Mouse (Mus musculus): ENCODE data around the gene Vps53. TPM values are rescaled to one million over a fixed set of nuclear protein-coding genes. Genes with fewer than 3 reads are reported as not detected.
A peak's percentile ranks its signal among the peaks of the same experiment; 100 is the strongest.

Gene Vps53
- polyA plus RNA-seq, 1 experiment from 2014 or later = 53.0 TPM

DNA sequence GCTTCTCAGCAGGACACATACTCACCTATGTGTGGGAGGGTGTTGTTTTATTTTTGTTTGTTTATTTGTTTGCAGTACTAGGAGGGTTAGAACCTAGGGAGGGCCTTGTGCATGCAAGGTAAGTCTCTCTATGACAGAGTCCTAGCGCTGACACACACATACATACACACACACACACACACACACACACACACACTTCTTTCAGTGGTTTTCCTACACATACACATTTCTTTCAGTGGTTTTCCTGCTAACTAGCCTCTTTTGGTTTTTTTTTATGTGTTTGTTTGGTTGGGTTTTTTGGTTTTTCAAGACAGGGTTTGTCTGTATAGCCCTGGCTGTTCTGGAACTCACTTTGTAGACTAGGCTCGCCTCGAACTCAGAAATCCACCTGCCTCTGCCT lies 69.0 kb downstream of the Vps53 start:
- in situ Hi-C loops (cut with MboI; ENCODE audit: low pct_unique_long_range_greater_than_20kb) = no loop called here
- DNase-seq (ENCODE audit: low read depth, low spot score) (no peak), ATAC-seq (no peak)
- H3K27me3 ChIP-seq = no peaks in the 10 kb centered on the region
- TF ChIP-seq CTCF (IDR thresholded peaks at IDR 0.05) = no peak
- POLR2A ChIA-PET = no interaction called here
- CTCF ChIA-PET = interaction anchor here (1.4 kb wide), 1 partner anchor 29 kb away, joined by 3 read pairs; no protein-coding TSS in a partner anchor

DNA sequence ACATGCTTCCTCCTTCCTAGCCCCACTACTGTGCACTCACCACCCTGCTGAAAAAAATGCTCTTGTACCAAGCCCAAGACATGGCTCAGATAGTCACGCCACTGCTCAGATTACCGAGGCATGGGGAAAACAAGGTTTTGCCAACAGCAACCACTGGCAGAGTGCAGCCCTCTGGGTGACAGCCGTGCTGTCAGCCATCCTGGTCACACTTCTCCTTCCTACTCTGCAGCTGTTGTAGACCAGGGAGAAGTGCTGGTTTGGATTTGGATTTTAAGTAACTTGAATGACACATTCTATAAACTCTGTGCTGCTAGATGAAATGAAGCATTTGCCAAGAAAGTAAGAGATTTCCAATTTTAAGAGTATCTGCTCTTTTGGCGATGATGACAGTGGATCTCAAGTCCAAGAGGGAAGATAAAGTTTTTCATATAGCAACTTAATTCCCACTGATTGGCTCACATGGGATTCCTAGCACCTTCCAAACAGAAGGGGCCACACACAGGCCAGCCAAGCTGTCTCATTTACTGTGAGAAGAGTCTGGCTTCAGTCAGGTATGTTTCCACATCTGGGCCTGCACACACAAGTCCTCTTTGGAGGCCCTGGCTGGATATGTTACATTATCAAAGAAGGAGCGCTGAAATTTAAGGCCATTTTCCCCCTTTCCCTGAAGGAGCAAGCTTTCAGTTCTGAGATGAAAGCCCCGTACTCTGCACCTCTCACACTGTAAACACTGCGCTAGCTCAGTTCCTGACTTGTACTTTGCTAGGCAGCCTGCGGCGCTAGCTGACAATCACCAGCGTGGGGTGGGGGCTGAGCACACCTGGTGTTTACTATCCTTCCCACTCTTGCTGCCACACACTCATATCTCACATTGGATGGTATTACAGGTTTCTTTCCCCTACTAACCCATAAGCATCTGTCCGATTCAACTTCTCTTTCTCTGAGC lies 72.6 kb downstream of the Vps53 start:
- TF ChIP-seq CTCF (IDR thresholded peaks at IDR 0.05) = no peak
- DNase-seq (ENCODE audit: low read depth, low spot score) (no peak), ATAC-seq (no peak)
- ChIA-PET POLR2A (no interaction called here), CTCF (interaction anchor here (1.7 kb wide), 1 partner anchor 21 kb away, joined by 4 read pairs; no protein-coding TSS in a partner anchor)
- in situ Hi-C loops (cut with MboI; ENCODE audit: low pct_unique_long_range_greater_than_20kb) = no loop called here
- no peaks in the 10 kb centered on the region for H3K27me3 ChIP-seq

- H3K27me3 ChIP-seq = no peaks in the 10 kb centered on the region
- DNase-seq (ENCODE audit: low read depth, low spot score) (no peak), ATAC-seq (no peak)
- CTCF ChIA-PET = interaction anchor here (1.1 to 1.8 kb wide), 4 partner anchors 13 to 27 kb away, joined by 3 to 6 read pairs (median 4); no protein-coding TSS in a partner anchor
- in situ Hi-C loops (cut with MboI; ENCODE audit: low pct_unique_long_range_greater_than_20kb) = no loop called here
- TF ChIP-seq CTCF (IDR thresholded peaks at IDR 0.05) = no peak
- POLR2A ChIA-PET = no interaction called here
These were observed 78.3 kb downstream of the Vps53 start for GRCm38 (mm10) chr11:76101154-76101553.

DNA sequence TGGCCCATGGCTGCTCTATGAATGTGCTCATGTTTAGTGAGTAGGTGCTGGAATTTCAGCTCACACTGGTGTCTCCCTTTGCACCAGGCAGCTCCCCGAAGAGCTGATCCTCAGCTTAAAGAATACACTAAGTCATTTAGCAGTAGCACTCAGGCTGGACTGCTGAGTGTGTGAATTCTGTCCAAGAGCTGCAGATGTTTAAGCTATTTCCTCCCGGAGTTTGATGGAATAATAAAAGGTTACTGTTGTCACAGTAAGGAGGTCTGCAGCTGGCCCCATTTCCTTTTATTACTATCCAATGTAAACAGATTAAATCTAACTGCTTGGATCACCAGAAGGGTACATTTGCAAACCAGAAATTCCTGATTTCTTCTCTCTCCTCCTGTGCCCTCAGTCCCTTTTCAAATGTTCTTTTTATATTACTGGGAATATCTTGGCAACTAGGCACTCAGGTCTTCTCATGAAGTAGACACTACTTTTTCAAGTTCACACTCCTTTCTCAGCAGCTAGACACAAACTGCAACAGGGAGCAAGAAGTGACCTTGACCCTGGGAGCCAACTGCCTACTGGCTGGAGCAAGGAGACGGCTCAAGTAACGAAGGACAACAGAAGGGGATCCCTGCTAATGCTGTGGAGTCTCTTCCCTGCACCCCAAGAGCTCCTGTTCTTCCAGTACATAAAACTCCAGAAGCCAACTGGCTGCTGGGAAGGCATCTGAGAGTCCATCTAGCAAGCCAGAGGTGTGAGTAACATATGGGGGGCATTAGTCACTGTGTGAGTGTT lies 80.1 kb downstream of the Vps53 start:
- H3K27me3 ChIP-seq = no peaks in the 10 kb centered on the region
- no peak for TF ChIP-seq CTCF (IDR thresholded peaks at IDR 0.05)
- DNase-seq (ENCODE audit: low read depth, low spot score) = no peak
- ChIA-PET CTCF (interaction anchor here (1.6 to 2.1 kb wide), 3 partner anchors 9 to 14 kb away, joined by 3 to 7 read pairs (median 6); no protein-coding TSS in a partner anchor), POLR2A (no interaction called here)
- no peak for ATAC-seq
- in situ Hi-C loops (cut with MboI; ENCODE audit: low pct_unique_long_range_greater_than_20kb) = no loop called here

DNA sequence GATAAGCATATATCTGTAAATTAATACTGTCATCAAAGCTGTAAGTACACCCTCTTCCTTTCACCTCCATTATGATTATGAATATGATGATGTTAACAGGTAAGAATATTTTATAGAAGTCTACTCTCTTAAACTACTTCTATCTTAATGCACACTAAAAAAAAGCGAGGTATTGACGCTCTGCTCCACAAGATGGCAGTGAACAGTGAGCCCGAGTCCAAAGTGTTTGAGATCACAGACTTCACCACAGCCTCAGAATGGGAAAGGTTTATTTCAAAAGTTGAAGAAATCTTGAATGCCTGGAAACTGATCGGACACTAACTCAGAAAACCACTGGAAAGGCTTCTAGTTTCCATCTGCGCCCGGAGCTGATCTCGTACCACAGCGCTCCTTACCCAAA lies 85.8 kb downstream of the Vps53 start:
- ATAC-seq (no peak), DNase-seq (ENCODE audit: low read depth, low spot score) (no peak)
- H3K27me3 ChIP-seq = no peaks in the 10 kb centered on the region
- POLR2A ChIA-PET = no interaction called here
- CTCF ChIA-PET = no interaction called here
- peak; percentile 5 for TF ChIP-seq CTCF (IDR thresholded peaks at IDR 0.05)
- in situ Hi-C loops (cut with MboI; ENCODE audit: low pct_unique_long_range_greater_than_20kb) = no loop called here

GRCm38 (mm10) chr11:76089776-76090175 lies 89.7 kb downstream of the Vps53 start:
- DNase-seq (ENCODE audit: low read depth, low spot score) (no peak), ATAC-seq (no peak)
- ChIA-PET POLR2A (no interaction called here), CTCF (interaction anchor here (1.8 kb wide), 1 partner anchor 10 kb away, joined by 7 read pairs; no protein-coding TSS in a partner anchor)
- H3K27me3 ChIP-seq = no peaks in the 10 kb centered on the region
- in situ Hi-C loops (cut with MboI; ENCODE audit: low pct_unique_long_range_greater_than_20kb) = loop anchor here (5.0 to 10.0 kb wide), 2 partner anchors 83 to 315 kb away; partner anchors contain the start of gene Timm22
- TF ChIP-seq CTCF (IDR thresholded peaks at IDR 0.05) = no peak

GRCm38 (mm10) chr11:76088506-76088905 lies 90.9 kb downstream of the Vps53 start:
- in situ Hi-C loops (cut with MboI; ENCODE audit: low pct_unique_long_range_greater_than_20kb) = loop anchor here (5.0 to 10.0 kb wide), 2 partner anchors 84 to 316 kb away; partner anchors contain the start of gene Timm22
- POLR2A ChIA-PET = interaction anchor here (0.6 to 0.7 kb wide), 2 partner anchors 9 to 77 kb away, joined by 3 to 5 read pairs; no protein-coding TSS in a partner anchor
- no peaks in the 10 kb centered on the region for H3K27me3 ChIP-seq
- CTCF ChIA-PET = interaction anchor here (1.0 to 1.2 kb wide), 2 partner anchors 13 to 43 kb away, joined by 3 read pairs; no protein-coding TSS in a partner anchor
- TF ChIP-seq CTCF (IDR thresholded peaks at IDR 0.05) = no peak
- DNase-seq (ENCODE audit: low read depth, low spot score) (no peak), ATAC-seq (no peak)

DNA sequence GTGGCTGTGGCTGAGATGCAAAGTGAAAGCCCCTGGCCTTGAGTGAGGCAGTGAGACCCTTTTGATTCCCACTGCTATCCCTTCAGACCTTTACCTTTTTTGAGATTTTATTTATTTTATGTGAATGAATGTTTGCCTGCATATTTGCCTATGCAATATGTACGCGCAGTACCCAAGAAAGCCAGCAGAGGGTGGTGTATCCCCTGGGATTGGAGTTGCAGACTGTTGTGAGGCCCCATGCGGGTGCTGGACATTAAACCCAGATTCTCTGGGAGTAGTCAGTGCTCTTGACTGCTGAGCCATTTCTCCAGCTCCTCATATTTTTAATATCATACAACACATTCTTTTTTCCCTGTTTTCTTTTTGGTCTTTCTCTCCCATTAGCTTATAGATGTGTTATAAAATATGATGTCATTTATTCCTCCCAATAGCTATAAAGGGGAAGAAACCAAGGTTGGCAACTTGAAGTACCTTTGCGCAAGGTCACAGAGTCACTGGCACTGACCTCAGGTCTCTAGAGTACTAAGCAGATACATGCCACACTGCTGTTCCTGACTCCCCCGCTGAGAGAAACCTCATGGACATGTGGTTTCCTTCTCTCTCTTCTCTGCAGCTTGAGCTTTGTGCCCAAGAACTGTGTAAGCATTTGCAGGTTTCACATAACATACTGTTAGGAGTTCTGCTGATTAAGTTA lies 93.4 kb downstream of the Vps53 start:
- peak; percentile 88 for TF ChIP-seq CTCF (IDR thresholded peaks at IDR 0.05)
- no peaks in the 10 kb centered on the region for H3K27me3 ChIP-seq
- ATAC-seq (no peak), DNase-seq (ENCODE audit: low read depth, low spot score) (no peak)
- in situ Hi-C loops (cut with MboI; ENCODE audit: low pct_unique_long_range_greater_than_20kb) = loop anchor here (5.0 to 10.0 kb wide), 2 partner anchors 86 to 319 kb away; partner anchors contain the start of gene Timm22
- CTCF ChIA-PET = interaction anchor here (0.7 to 2.0 kb wide), 6 partner anchors 10 to 357 kb away, joined by 3 to 6 read pairs (median 4); no protein-coding TSS in a partner anchor
- POLR2A ChIA-PET = no interaction called here

DNA sequence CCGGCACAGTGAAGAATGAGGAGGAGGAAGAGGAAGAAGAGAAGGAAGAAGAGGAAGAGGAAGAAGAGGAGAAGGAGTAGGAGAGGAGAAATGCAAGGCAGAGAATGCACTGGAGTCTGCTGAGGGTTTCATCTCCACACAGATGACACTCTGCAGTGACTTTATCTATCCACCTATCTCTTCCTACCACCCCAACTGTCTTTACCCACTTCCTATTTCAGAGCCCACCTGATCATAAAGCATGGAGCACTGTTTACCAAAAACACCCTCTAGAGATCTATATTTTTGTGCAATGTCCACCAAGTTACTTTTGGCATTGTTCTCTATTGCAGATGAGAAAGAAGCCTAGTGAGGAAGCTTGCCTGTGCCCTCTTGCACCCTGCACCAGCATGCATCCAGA lies 94.5 kb downstream of the Vps53 start:
- TF ChIP-seq CTCF (IDR thresholded peaks at IDR 0.05) = no peak
- ChIA-PET POLR2A (no interaction called here), CTCF (interaction anchor here (1.5 to 2.0 kb wide), 3 partner anchors 9 to 15 kb away, joined by 4 to 6 read pairs (median 5); no protein-coding TSS in a partner anchor)
- in situ Hi-C loops (cut with MboI; ENCODE audit: low pct_unique_long_range_greater_than_20kb) = loop anchor here (5.0 to 10.0 kb wide), 2 partner anchors 87 to 320 kb away; partner anchors contain the start of gene Timm22
- H3K27me3 ChIP-seq = no peaks in the 10 kb centered on the region
- no peak for ATAC-seq
- no peak for DNase-seq (ENCODE audit: low read depth, low spot score)
